In genomic region chr9:61638908-61639307, GRCm38 (mm10) we compare ENCODE assay signal across 23 mouse cellular contexts.
DNase-seq lines count a peak whose midpoint lies in the region; ATAC-seq and TF ChIP-seq lines count a peak whose summit lies in the region.
"Had no signal": no experiment of that assay in that cellular context is flagged by ENCODE, and none has a peak within 500 bp of the region (broad histone marks: within the 10 kb centered on the region; RNA-seq: fewer than 3 reads in every experiment).

No protein-coding gene starts in this region.

- TF ChIP-seq CTCF in stomach, postnatal 0 days (IDR thresholded peaks at IDR 0.05; ENCODE audit: low read depth), result no peak
- no peak for TF ChIP-seq CTCF in left cerebral cortex, adult 2 months (IDR thresholded peaks at IDR 0.05)

- no peak for TF ChIP-seq EP300 in stomach, postnatal 0 days (optimal IDR thresholded peaks at IDR 0.05)

- ATAC-seq in limb, embryonic 14.5 days (ENCODE audit: low FRiP score, low read depth), result no peak
- peak; percentile 65 for ATAC-seq in stomach, postnatal 0 days (ENCODE audit: low FRiP score, low TSS enrichment)
- ATAC-seq: forebrain, embryonic 13.5 days; forebrain, embryonic 16.5 days; Patski had no signal

- no peak overlapping the region for H3K4me2 ChIP-seq in limb, embryonic 14.5 days (replicated peaks; ENCODE audit: low read depth, low read length, severe bottlenecking)
- H3K4me2 ChIP-seq in myocyte (ENCODE audit: low read depth), result peak overlapping the region; percentile 39
- no peak overlapping the region for H3K4me2 ChIP-seq in stomach, postnatal 0 days (replicated peaks; ENCODE audit: low read depth)
- H3K4me2 ChIP-seq: forebrain, embryonic 13.5 days; heart, embryonic 11.5 days; hindbrain, embryonic 12.5 days; hindbrain, embryonic 15.5 days had no signal

- H3K79me2 ChIP-seq in myocyte (ENCODE audit: control insufficient read depth, insufficient read depth), result no peaks in the 10 kb centered on the region

- intact Hi-C loops in left cerebral cortex, adult 2 months (cut with DNase I), result no loop called here

- H3K36me3 ChIP-seq in limb, embryonic 14.5 days (ENCODE audit: control insufficient read depth, insufficient read depth, low read length), result no peaks in the 10 kb centered on the region
- no peaks in the 10 kb centered on the region for H3K36me3 ChIP-seq in limb, embryonic 10.5 days
- no peaks in the 10 kb centered on the region for H3K36me3 ChIP-seq in myocyte (ENCODE audit: control insufficient read depth, insufficient read depth)
- no peaks in the 10 kb centered on the region for H3K36me3 ChIP-seq in stomach, postnatal 0 days (ENCODE audit: control insufficient read depth, insufficient read depth, low read length)
- H3K36me3 ChIP-seq: forebrain, embryonic 10.5 days; G1E; hindbrain, embryonic 12.5 days; hindbrain, embryonic 15.5 days had no signal

- H3K9ac ChIP-seq in limb, embryonic 14.5 days (ENCODE audit: low read depth, low read length, severe bottlenecking), result no peak overlapping the region
- H3K9ac ChIP-seq in stomach, postnatal 0 days (ENCODE audit: low read length), result no peak overlapping the region
- H3K9ac ChIP-seq: forebrain, embryonic 13.5 days; hindbrain, embryonic 12.5 days; hindbrain, embryonic 15.5 days had no signal

- peak; percentile 47 for DNase-seq in gastrocnemius, adult 18-20 months (ENCODE audit: low spot score)
- no peak for DNase-seq in gastrocnemius, postnatal 25 days
- peak; percentile 2 for DNase-seq in limb, embryonic 14.5 days (ENCODE audit: low spot score)
- no peak for DNase-seq in limb, embryonic 10.5 days (ENCODE audit: low spot score)
- DNase-seq in stomach, postnatal 0 days (ENCODE audit: low spot score), result peak; percentile 23
- DNase-seq in T-cell, adult 2 months (ENCODE audit: low spot score), result no peak
- DNase-seq in left cerebral cortex, adult 2 months (ENCODE audit: extremely low spot score in 1 of 2, low spot score in 2 of 2), result no peak
- DNase-seq: adrenal gland, adult 2 months; adrenal gland, postnatal 14 days; cerebellum, adult 11-12 months; cerebellum, adult 8-10 months; cerebellum, postnatal 10 days; heart, adult 11 months had no signal

- H3K27me3 ChIP-seq in limb, embryonic 14.5 days (ENCODE audit: control insufficient read depth, insufficient read depth, low read length), result no peaks in the 10 kb centered on the region
- peaks cover 14% of the 10 kb centered on the region; the same call in 1 of the 2 replicates for H3K27me3 ChIP-seq in limb, embryonic 10.5 days (ENCODE audit: low read depth, poor library complexity, severe bottlenecking)
- no peaks in the 10 kb centered on the region for H3K27me3 ChIP-seq in myocyte (ENCODE audit: control insufficient read depth, insufficient read depth, insufficient read length)
- no peaks in the 10 kb centered on the region for H3K27me3 ChIP-seq in stomach, postnatal 0 days (ENCODE audit: control insufficient read depth, insufficient read depth, low read length)
- H3K27me3 ChIP-seq: CH12.LX; forebrain, embryonic 13.5 days; hindbrain, embryonic 15.5 days; Patski had no signal

- no peak overlapping the region for H3K4me3 ChIP-seq in limb, embryonic 14.5 days (replicated peaks; ENCODE audit: low read length)
- H3K4me3 ChIP-seq in limb, embryonic 10.5 days, result no peak overlapping the region
- no peak overlapping the region for H3K4me3 ChIP-seq in myocyte
- no peak overlapping the region for H3K4me3 ChIP-seq in stomach, postnatal 0 days (ENCODE audit: low read depth, low read length)
- H3K4me3 ChIP-seq in left cerebral cortex, adult 2 months, result no peak overlapping the region
- H3K4me3 ChIP-seq: forebrain, embryonic 10.5 days; forebrain, embryonic 13.5 days; hindbrain, embryonic 12.5 days; hindbrain, embryonic 15.5 days had no signal

- no peak overlapping the region for H3K27ac ChIP-seq in limb, embryonic 14.5 days (replicated peaks; ENCODE audit: low read depth, low read length)
- no peak overlapping the region for H3K27ac ChIP-seq in limb, embryonic 10.5 days
- no peak overlapping the region for H3K27ac ChIP-seq in stomach, postnatal 0 days (replicated peaks)
- no peak overlapping the region for H3K27ac ChIP-seq in left cerebral cortex, adult 2 months
- H3K27ac ChIP-seq: forebrain, embryonic 10.5 days; forebrain, embryonic 13.5 days; hindbrain, embryonic 12.5 days; hindbrain, embryonic 15.5 days had no signal

- TF ChIP-seq POLR2A in limb, embryonic 14.5 days (IDR thresholded peaks at IDR 0.05; ENCODE audit: borderline replicate concordance, extremely low read depth, insufficient read depth, insufficient read length), result no peak
- no peak for TF ChIP-seq POLR2A in myocyte (IDR thresholded peaks at IDR 0.05; ENCODE audit: insufficient read length, low read depth)

- H3ac ChIP-seq in myocyte (ENCODE audit: control insufficient read depth, insufficient read length), result no peak overlapping the region

- WGBS in limb, embryonic 14.5 days, result 78% methylated on average over 11 of the region's 11 CpGs
- WGBS in limb, embryonic 10.5 days, result 91% methylated on average over 11 of the region's 11 CpGs
- WGBS in stomach, postnatal 0 days, result 68% methylated on average over 11 of the region's 11 CpGs

- H3K4me1 ChIP-seq in limb, embryonic 14.5 days (ENCODE audit: control insufficient read depth, insufficient read depth, low read length), result no peaks in the 10 kb centered on the region
- peaks cover 16% of the 10 kb centered on the region for H3K4me1 ChIP-seq in limb, embryonic 10.5 days
- H3K4me1 ChIP-seq in stomach, postnatal 0 days (replicated peaks; ENCODE audit: control insufficient read depth, insufficient read depth), result no peaks in the 10 kb centered on the region
- H3K4me1 ChIP-seq: hindbrain, embryonic 12.5 days; hindbrain, embryonic 15.5 days had no signal

- H3K9me3 ChIP-seq in limb, embryonic 14.5 days (ENCODE audit: control insufficient read depth, low read length), result no peaks in the 10 kb centered on the region
- H3K9me3 ChIP-seq in limb, embryonic 10.5 days (replicated peaks), result no peaks in the 10 kb centered on the region
- H3K9me3 ChIP-seq in stomach, postnatal 0 days (ENCODE audit: control insufficient read depth, low read length), result no peaks in the 10 kb centered on the region
- H3K9me3 ChIP-seq: forebrain, embryonic 10.5 days; forebrain, embryonic 13.5 days; G1E; hindbrain, embryonic 12.5 days; hindbrain, embryonic 15.5 days had no signal

TF ChIP-seq in myocyte, 11 proteins besides CTCF, POLR2A, EP300 and RAD21:
- TF ChIP-seq MAX (IDR thresholded peaks at IDR 0.05; ENCODE audit: low read depth) (no peak), REST (IDR thresholded peaks at IDR 0.05; ENCODE audit: insufficient read depth, insufficient read length) (no peak), E2F4 (IDR thresholded peaks at IDR 0.05; ENCODE audit: insufficient read depth) (no peak), USF1 (IDR thresholded peaks at IDR 0.05; ENCODE audit: low read depth) (no peak), TCF3 (IDR thresholded peaks at IDR 0.05; ENCODE audit: insufficient read length, low read depth) (no peak), TCF12 (IDR thresholded peaks at IDR 0.05; ENCODE audit: insufficient read depth, poor library complexity, severe bottlenecking) (no peak), MYOD1 (IDR thresholded peaks at IDR 0.05; ENCODE audit: control insufficient read depth in 1 of 3, insufficient read length in 2 of 3, low read depth in 2 of 3) (no peak), SRF (IDR thresholded peaks at IDR 0.05; ENCODE audit: control insufficient read depth, insufficient read length, low read depth) (no peak), CEBPB (IDR thresholded peaks at IDR 0.05; ENCODE audit: insufficient read depth, poor library complexity, severe bottlenecking) (no peak), MYOG (IDR thresholded peaks at IDR 0.05; ENCODE audit: control insufficient read depth in 1 of 3, insufficient read depth in 1 of 3, insufficient read length in 2 of 3, low read depth in 2 of 3) (no peak), POLR2AphosphoS2 (IDR thresholded peaks at IDR 0.05; ENCODE audit: insufficient read length, low read depth) (no peak)

Comparison
In these comparisons a context has a peak if more than half of its experiments do, and no peak if none do; other contexts are left out.
1. DNase-seq: peak in gastrocnemius, adult 18-20 months (single experiment), limb, embryonic 14.5 days (single experiment) and stomach, postnatal 0 days (single experiment); none in gastrocnemius, postnatal 25 days (single experiment), limb, embryonic 10.5 days (single experiment), T-cell, adult 2 months (single experiment) and left cerebral cortex, adult 2 months (0 of 2).